Mouse (Mus musculus) v-Abl transformed pro-B cells (cell line): ENCODE measurements at regions not wholly inside any gene's neighbourhood (a gene's known extent, or its start where the extent isn't known, plus 50 kb on each side); places are given as distances from the start of the nearest gene placed in this dataset.

Source experiments
- in situ Hi-C, 2 experiments: fragments of 400-800 bp; cut with MboI; formaldehyde crosslinking; loops; one replicate each; pipeline ENCODE4 v1.15.1; 2025; ENCODE audit not compliant: unreplicated experiment in 2 of 2

- in situ Hi-C loops = no loop called here
Measured at GRCm38 (mm10) chr7:136033536-136033935, 317.4 kb upstream of the Mki67 start.

GRCm38 (mm10) chr7:136035735-136036134, 319.6 kb upstream of the Mki67 start:
- in situ Hi-C loops = no loop called here

- in situ Hi-C loops = no loop called here
Measured at GRCm38 (mm10) chr7:136038072-136038471, 321.9 kb upstream of the Mki67 start.

- in situ Hi-C loops = no loop called here
Measured at GRCm38 (mm10) chr7:136038906-136039305, 322.7 kb upstream of the Mki67 start.

- in situ Hi-C loops = no loop called here
Measured at GRCm38 (mm10) chr7:136041921-136042320, 325.8 kb upstream of the Mki67 start.

GRCm38 (mm10) chr7:136046645-136047363, 330.6 kb upstream of the Mki67 start:
- in situ Hi-C loops = no loop called here

GRCm38 (mm10) chr7:136047364-136047945, 331.3 kb upstream of the Mki67 start:
- in situ Hi-C loops = no loop called here

GRCm38 (mm10) chr7:136048925-136049586, 332.9 kb upstream of the Mki67 start:
- in situ Hi-C loops = no loop called here

- in situ Hi-C loops = no loop called here
Measured at GRCm38 (mm10) chr7:136049587-136049930, 333.4 kb upstream of the Mki67 start.

GRCm38 (mm10) chr7:136050116-136050515, 334.0 kb upstream of the Mki67 start:
- in situ Hi-C loops = loop anchor here (25.0 kb wide), 2 partner anchors 1362 to 1512 kb away; partner anchors contain the start of gene 9430038I01Rik (in 1 of the 2)

- in situ Hi-C loops = loop anchor here (25.0 kb wide), 2 partner anchors 1355 to 1505 kb away; partner anchors contain the start of gene 9430038I01Rik (in 1 of the 2)
Measured at GRCm38 (mm10) chr7:136056876-136057484, 340.8 kb upstream of the Mki67 start.

GRCm38 (mm10) chr7:136058319-136058718, 342.2 kb upstream of the Mki67 start:
- in situ Hi-C loops = loop anchor here (25.0 kb wide), 2 partner anchors 1354 to 1504 kb away; partner anchors contain the start of gene 9430038I01Rik (in 1 of the 2)

- in situ Hi-C loops = loop anchor here (25.0 kb wide), 2 partner anchors 1353 to 1503 kb away; partner anchors contain the start of gene 9430038I01Rik (in 1 of the 2)
Measured at GRCm38 (mm10) chr7:136058751-136059681, 342.9 kb upstream of the Mki67 start.

GRCm38 (mm10) chr7:136059896-136060295, 343.7 kb upstream of the Mki67 start:
- in situ Hi-C loops = loop anchor here (25.0 kb wide), 2 partner anchors 1352 to 1502 kb away; partner anchors contain the start of gene 9430038I01Rik (in 1 of the 2)

GRCm38 (mm10) chr7:136060339-136061073, 344.3 kb upstream of the Mki67 start:
- in situ Hi-C loops = loop anchor here (25.0 kb wide), 2 partner anchors 1352 to 1502 kb away; partner anchors contain the start of gene 9430038I01Rik (in 1 of the 2)

- in situ Hi-C loops = loop anchor here (25.0 kb wide), 2 partner anchors 1350 to 1500 kb away; partner anchors contain the start of gene 9430038I01Rik (in 1 of the 2)
Measured at GRCm38 (mm10) chr7:136062658-136063057, 346.5 kb upstream of the Mki67 start.

GRCm38 (mm10) chr7:136065038-136065678, 349.0 kb upstream of the Mki67 start:
- in situ Hi-C loops = loop anchor here (25.0 kb wide), 2 partner anchors 1347 to 1497 kb away; partner anchors contain the start of gene 9430038I01Rik (in 1 of the 2)

GRCm38 (mm10) chr7:136065679-136066055, 349.5 kb upstream of the Mki67 start:
- in situ Hi-C loops = loop anchor here (25.0 kb wide), 2 partner anchors 1347 to 1497 kb away; partner anchors contain the start of gene 9430038I01Rik (in 1 of the 2)
